Mouse (Mus musculus): Measurements from ENCODE around the gene Cyth1. TPM values are rescaled to one million over a fixed set of nuclear protein-coding genes. Genes with fewer than 3 reads are reported as not detected.
A peak's percentile ranks its signal among the peaks of the same experiment; 100 is the strongest.

The Cyth1 gene
- polyA plus RNA-seq, 1 experiment, result 16.1 TPM

DNA sequence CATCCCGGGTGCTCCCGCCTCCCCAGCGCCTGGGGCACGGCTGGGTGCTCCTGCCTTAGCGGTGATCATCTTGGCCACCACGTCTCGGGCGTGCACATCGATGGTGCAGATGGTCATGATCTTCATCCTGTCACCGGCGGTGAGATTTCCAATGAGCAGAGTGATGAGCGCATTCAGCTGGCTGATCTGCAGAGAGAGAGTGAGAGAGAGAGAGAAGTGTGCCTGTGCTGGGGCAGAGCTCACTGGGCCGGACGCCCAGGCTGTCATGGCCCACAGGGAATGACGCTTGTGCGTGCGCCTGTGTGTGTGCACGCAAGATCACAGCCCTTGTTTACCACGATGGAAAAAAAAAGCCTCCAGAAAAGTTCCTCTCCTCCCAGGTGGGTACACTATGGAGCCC is 159.5 kb downstream of the Cyth1 start:
- Histone ChIP-seq H3K4me2 (ENCODE audit: low read depth) (no peak overlapping the region), H3K79me2 (ENCODE audit: control insufficient read depth, insufficient read depth) (no peaks in the 10 kb centered on the region), H3K36me3 (ENCODE audit: control insufficient read depth, insufficient read depth) (no peaks in the 10 kb centered on the region), H3K4me3 (no peak overlapping the region), H3K27me3 (ENCODE audit: control insufficient read depth, insufficient read depth, insufficient read length) (peaks cover 38% of the 10 kb centered on the region), H3ac (ENCODE audit: control insufficient read depth, insufficient read length) (no peak overlapping the region)
- no peak for TF ChIP-seq USF1 (IDR thresholded peaks at IDR 0.05; ENCODE audit: low read depth)
- no peak for TF ChIP-seq MAX (IDR thresholded peaks at IDR 0.05; ENCODE audit: low read depth)
- no peak for TF ChIP-seq TCF3 (IDR thresholded peaks at IDR 0.05; ENCODE audit: insufficient read length, low read depth)
- TF ChIP-seq MYOG (IDR thresholded peaks at IDR 0.05; ENCODE audit: control insufficient read depth in 1 of 3, insufficient read depth in 1 of 3, insufficient read length in 2 of 3, low read depth in 2 of 3), result no peak
- TF ChIP-seq E2F4 (IDR thresholded peaks at IDR 0.05; ENCODE audit: insufficient read depth), result no peak

- H3K27me3 ChIP-seq (ENCODE audit: control insufficient read depth, insufficient read depth, insufficient read length), result peaks cover 30% of the 10 kb centered on the region
- no peak overlapping the region for H3K4me2 ChIP-seq (ENCODE audit: low read depth)
- H3K36me3 ChIP-seq (ENCODE audit: control insufficient read depth, insufficient read depth), result no peaks in the 10 kb centered on the region
- H3ac ChIP-seq (ENCODE audit: control insufficient read depth, insufficient read length), result no peak overlapping the region
- peak in 1 of 3 experiments; percentile 16 for TF ChIP-seq MYOG (IDR thresholded peaks at IDR 0.05; ENCODE audit: control insufficient read depth in 1 of 3, insufficient read depth in 1 of 3, insufficient read length in 2 of 3, low read depth in 2 of 3)
- TF ChIP-seq TCF3 (IDR thresholded peaks at IDR 0.05; ENCODE audit: insufficient read length, low read depth), result no peak
- no peak for TF ChIP-seq E2F4 (IDR thresholded peaks at IDR 0.05; ENCODE audit: insufficient read depth)
- no peak for TF ChIP-seq TCF12 (IDR thresholded peaks at IDR 0.05; ENCODE audit: insufficient read depth, poor library complexity, severe bottlenecking)
- no peak for TF ChIP-seq POLR2A (IDR thresholded peaks at IDR 0.05; ENCODE audit: insufficient read length, low read depth)
- TF ChIP-seq USF1 (IDR thresholded peaks at IDR 0.05; ENCODE audit: low read depth), result no peak
- no peaks in the 10 kb centered on the region for H3K79me2 ChIP-seq (ENCODE audit: control insufficient read depth, insufficient read depth)
- H3K4me3 ChIP-seq, result no peak overlapping the region
These were observed 162.4 kb downstream of the Cyth1 start for GRCm38 (mm10) chr11:118085961-118086360.

DNA sequence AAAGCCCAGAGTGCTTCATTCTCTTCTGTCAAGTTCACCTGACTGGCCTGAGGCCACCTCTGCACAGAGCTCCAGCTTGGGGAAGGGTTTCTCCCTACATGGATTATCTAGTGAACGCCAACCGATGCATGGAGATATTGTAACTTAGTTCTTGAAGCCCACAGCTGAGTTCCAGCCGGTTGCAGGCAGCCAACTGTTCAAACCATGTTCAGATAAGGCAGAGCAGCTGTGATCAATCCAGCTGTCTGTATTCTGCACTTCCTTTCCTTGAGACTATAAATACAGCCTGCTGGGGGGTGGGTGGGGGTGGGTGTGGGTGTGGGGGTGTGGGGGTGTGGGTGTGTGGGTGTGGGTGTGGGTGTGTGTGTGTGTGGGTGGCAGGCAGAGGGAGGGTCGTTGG is 163.2 kb downstream of the Cyth1 start:
- Histone ChIP-seq H3K4me2 (ENCODE audit: low read depth) (peak overlapping the region; percentile 14), H3ac (ENCODE audit: control insufficient read depth, insufficient read length) (no peak overlapping the region), H3K4me3 (no peak overlapping the region), H3K79me2 (ENCODE audit: control insufficient read depth, insufficient read depth) (no peaks in the 10 kb centered on the region), H3K36me3 (ENCODE audit: control insufficient read depth, insufficient read depth) (no peaks in the 10 kb centered on the region), H3K27me3 (ENCODE audit: control insufficient read depth, insufficient read depth, insufficient read length) (peaks cover 31% of the 10 kb centered on the region)
- no peak for TF ChIP-seq CEBPB (IDR thresholded peaks at IDR 0.05; ENCODE audit: insufficient read depth, poor library complexity, severe bottlenecking)
- no peak for TF ChIP-seq POLR2AphosphoS2 (IDR thresholded peaks at IDR 0.05; ENCODE audit: insufficient read length, low read depth)
- peak in 2 of 3 experiments; percentile 84 to 91 for TF ChIP-seq MYOD1 (IDR thresholded peaks at IDR 0.05; ENCODE audit: control insufficient read depth in 1 of 3, insufficient read length in 2 of 3, low read depth in 2 of 3)
- TF ChIP-seq POLR2A (IDR thresholded peaks at IDR 0.05; ENCODE audit: insufficient read length, low read depth), result no peak
- TF ChIP-seq USF1 (IDR thresholded peaks at IDR 0.05; ENCODE audit: low read depth), result no peak
- TF ChIP-seq REST (IDR thresholded peaks at IDR 0.05; ENCODE audit: insufficient read depth, insufficient read length), result no peak
- TF ChIP-seq TCF3 (IDR thresholded peaks at IDR 0.05; ENCODE audit: insufficient read length, low read depth), result peak; percentile 87
- no peak for TF ChIP-seq E2F4 (IDR thresholded peaks at IDR 0.05; ENCODE audit: insufficient read depth)
- no peak for TF ChIP-seq MAX (IDR thresholded peaks at IDR 0.05; ENCODE audit: low read depth)
- TF ChIP-seq TCF12 (IDR thresholded peaks at IDR 0.05; ENCODE audit: insufficient read depth, poor library complexity, severe bottlenecking), result peak; percentile 91
- no peak for TF ChIP-seq SRF (IDR thresholded peaks at IDR 0.05; ENCODE audit: control insufficient read depth, insufficient read length, low read depth)
- TF ChIP-seq MYOG (IDR thresholded peaks at IDR 0.05; ENCODE audit: control insufficient read depth in 1 of 3, insufficient read depth in 1 of 3, insufficient read length in 2 of 3, low read depth in 2 of 3), result peak; percentile 77 to 93 (median 78)

DNA sequence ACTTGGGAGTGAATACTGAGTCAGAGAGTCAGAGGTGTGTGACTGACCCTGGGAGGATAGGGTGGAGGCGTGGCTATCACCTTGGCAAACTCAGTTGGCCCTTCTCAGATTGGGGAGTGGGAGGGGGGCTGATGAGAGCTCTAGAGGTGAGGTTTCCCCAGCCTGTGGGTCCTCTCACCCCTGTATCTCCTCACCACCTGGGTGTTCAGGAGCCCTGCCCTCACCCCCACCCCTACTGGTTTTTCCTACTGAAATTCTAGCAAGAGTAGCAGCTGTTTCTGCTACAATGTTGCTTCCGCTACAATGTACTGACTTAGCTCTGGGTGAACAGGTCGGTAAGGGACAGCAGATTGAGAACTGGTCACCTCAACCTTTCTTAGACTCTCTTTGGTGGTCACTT is 164.1 kb downstream of the Cyth1 start:
- TF ChIP-seq MYOG (IDR thresholded peaks at IDR 0.05; ENCODE audit: control insufficient read depth in 1 of 3, insufficient read depth in 1 of 3, insufficient read length in 2 of 3, low read depth in 2 of 3) (peak in 1 of 3 experiments; percentile 12), E2F4 (IDR thresholded peaks at IDR 0.05; ENCODE audit: insufficient read depth) (no peak)

GRCm38 (mm10) chr11:118083811-118084210 is 164.6 kb downstream of the Cyth1 start:
- TF ChIP-seq POLR2A (IDR thresholded peaks at IDR 0.05; ENCODE audit: insufficient read length, low read depth), result no peak
- Histone ChIP-seq H3K4me2 (ENCODE audit: low read depth) (peak overlapping the region; percentile 3), H3K36me3 (ENCODE audit: control insufficient read depth, insufficient read depth) (no peaks in the 10 kb centered on the region), H3K27me3 (ENCODE audit: control insufficient read depth, insufficient read depth, insufficient read length) (peaks cover 39% of the 10 kb centered on the region), H3K79me2 (ENCODE audit: control insufficient read depth, insufficient read depth) (no peaks in the 10 kb centered on the region), H3K4me3 (no peak overlapping the region), H3ac (ENCODE audit: control insufficient read depth, insufficient read length) (no peak overlapping the region)

More for the DNA sequence above, 164.1 kb downstream of the Cyth1 start:
- Histone ChIP-seq H3ac (ENCODE audit: control insufficient read depth, insufficient read length) (no peak overlapping the region), H3K4me2 (ENCODE audit: low read depth) (peak overlapping the region; percentile 3), H3K79me2 (ENCODE audit: control insufficient read depth, insufficient read depth) (no peaks in the 10 kb centered on the region), H3K27me3 (ENCODE audit: control insufficient read depth, insufficient read depth, insufficient read length) (peaks cover 37% of the 10 kb centered on the region), H3K4me3 (no peak overlapping the region), H3K36me3 (ENCODE audit: control insufficient read depth, insufficient read depth) (no peaks in the 10 kb centered on the region)

DNA sequence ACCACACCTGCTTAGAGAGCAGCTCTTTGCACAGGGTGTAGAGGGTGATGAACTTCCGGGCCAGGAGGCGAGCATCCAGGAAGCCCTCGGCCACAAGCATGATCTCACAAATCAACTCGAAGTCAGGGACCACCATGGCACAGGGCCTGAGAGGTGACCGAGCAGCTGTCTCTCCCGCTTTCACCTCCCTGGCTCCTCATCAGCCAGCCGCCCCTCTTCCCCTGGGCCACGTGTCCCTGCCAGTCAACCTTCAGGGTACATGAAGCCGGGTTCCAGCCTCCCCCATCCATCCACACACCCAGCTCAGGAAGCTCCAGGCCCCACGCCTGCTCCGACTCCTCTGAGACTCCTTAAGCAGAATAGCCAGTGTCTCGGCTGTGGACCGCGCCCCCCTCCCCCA is 166.1 kb downstream of the Cyth1 start:
- peaks cover 30% of the 10 kb centered on the region for H3K27me3 ChIP-seq (ENCODE audit: control insufficient read depth, insufficient read depth, insufficient read length)
- H3K36me3 ChIP-seq (ENCODE audit: control insufficient read depth, insufficient read depth), result no peaks in the 10 kb centered on the region
- no peak overlapping the region for H3K4me3 ChIP-seq
- peak; percentile 10 for TF ChIP-seq TCF12 (IDR thresholded peaks at IDR 0.05; ENCODE audit: insufficient read depth, poor library complexity, severe bottlenecking)
- no peak for TF ChIP-seq POLR2A (IDR thresholded peaks at IDR 0.05; ENCODE audit: insufficient read length, low read depth)
- peak; percentile 56 for TF ChIP-seq TCF3 (IDR thresholded peaks at IDR 0.05; ENCODE audit: insufficient read length, low read depth)
- TF ChIP-seq CEBPB (IDR thresholded peaks at IDR 0.05; ENCODE audit: insufficient read depth, poor library complexity, severe bottlenecking), result no peak
- TF ChIP-seq SRF (IDR thresholded peaks at IDR 0.05; ENCODE audit: control insufficient read depth, insufficient read length, low read depth), result no peak
- no peak for TF ChIP-seq MAX (IDR thresholded peaks at IDR 0.05; ENCODE audit: low read depth)
- peak in 2 of 3 experiments; percentile 62 to 80 for TF ChIP-seq MYOG (IDR thresholded peaks at IDR 0.05; ENCODE audit: control insufficient read depth in 1 of 3, insufficient read depth in 1 of 3, insufficient read length in 2 of 3, low read depth in 2 of 3)
- TF ChIP-seq MYOD1 (IDR thresholded peaks at IDR 0.05; ENCODE audit: control insufficient read depth in 1 of 3, insufficient read length in 2 of 3, low read depth in 2 of 3), result peak in 2 of 3 experiments; percentile 98
- no peaks in the 10 kb centered on the region for H3K79me2 ChIP-seq (ENCODE audit: control insufficient read depth, insufficient read depth)
- H3K4me2 ChIP-seq (ENCODE audit: low read depth), result no peak overlapping the region
- H3ac ChIP-seq (ENCODE audit: control insufficient read depth, insufficient read length), result no peak overlapping the region

All from myocyte (in vitro differentiated cells).